Mouse (Mus musculus) frontal cortex, postnatal 25 days (tissue): ENCODE measurements at regions not wholly inside any gene's neighbourhood (a gene's known extent, or its start where the extent isn't known, plus 50 kb on each side); places are given as distances from the start of the nearest gene placed in this dataset.

ENCODE experiments used
- DNase-seq, 2 experiments: peaks; one replicate each; pipeline ENCODE4 v3.0.0; 2022; ENCODE audit warnings: low spot score in 2 of 2

- no peak for DNase-seq
Observed at GRCm38 (mm10) chr16:86368449-86368848, 466.8 kb upstream of the Adamts5 start.

- DNase-seq, result no peak
Observed at GRCm38 (mm10) chr16:86366197-86366596, 464.6 kb upstream of the Adamts5 start.

GRCm38 (mm10) chr16:86361099-86361498, 459.5 kb upstream of the Adamts5 start:
- no peak for DNase-seq

- no peak for DNase-seq
Observed at GRCm38 (mm10) chr16:86355036-86355435, 453.4 kb upstream of the Adamts5 start.

- DNase-seq, result no peak
Observed at GRCm38 (mm10) chr16:86347753-86348152, 446.1 kb upstream of the Adamts5 start.

GRCm38 (mm10) chr16:86346916-86347315, 445.3 kb upstream of the Adamts5 start:
- no peak for DNase-seq

- no peak for DNase-seq
Observed at GRCm38 (mm10) chr16:86340311-86340710, 438.7 kb upstream of the Adamts5 start.

GRCm38 (mm10) chr16:86325406-86325805, 423.8 kb upstream of the Adamts5 start:
- DNase-seq, result no peak

GRCm38 (mm10) chr16:86318898-86319297, 417.3 kb upstream of the Adamts5 start:
- DNase-seq, result no peak

GRCm38 (mm10) chr16:86309696-86310095, 408.1 kb upstream of the Adamts5 start:
- DNase-seq, result no peak

GRCm38 (mm10) chr16:86303869-86304268, 402.2 kb upstream of the Adamts5 start:
- no peak for DNase-seq

- DNase-seq, result no peak
Observed at GRCm38 (mm10) chr16:86302451-86303145, 401.0 kb upstream of the Adamts5 start.

- DNase-seq, result no peak
Observed at GRCm38 (mm10) chr16:86294436-86294835, 392.8 kb upstream of the Adamts5 start.

- no peak for DNase-seq
Observed at GRCm38 (mm10) chr16:86281326-86281725, 379.7 kb upstream of the Adamts5 start.

GRCm38 (mm10) chr16:86277031-86277430, 375.4 kb upstream of the Adamts5 start:
- no peak for DNase-seq

- DNase-seq, result no peak
Observed at GRCm38 (mm10) chr16:86261612-86262011, 360.0 kb upstream of the Adamts5 start.

- DNase-seq, result no peak
Observed at GRCm38 (mm10) chr16:86252630-86253029, 351.0 kb upstream of the Adamts5 start.

- DNase-seq, result no peak
Observed at GRCm38 (mm10) chr16:86250021-86250420, 348.4 kb upstream of the Adamts5 start.

GRCm38 (mm10) chr16:86244191-86244590, 342.6 kb upstream of the Adamts5 start:
- DNase-seq, result no peak

GRCm38 (mm10) chr16:86242766-86243510, 341.3 kb upstream of the Adamts5 start:
- no peak for DNase-seq

GRCm38 (mm10) chr16:86222997-86223396, 321.4 kb upstream of the Adamts5 start:
- no peak for DNase-seq

- DNase-seq, result no peak
Observed at GRCm38 (mm10) chr16:86210547-86210946, 308.9 kb upstream of the Adamts5 start.

- DNase-seq, result no peak
Observed at GRCm38 (mm10) chr16:86209319-86209718, 307.7 kb upstream of the Adamts5 start.
